ENCODE assay signal across 10 mouse cellular contexts in genomic region chr10:7111462-7112000, GRCm38 (mm10). TPM values are rescaled to one million over a fixed set of nuclear protein-coding genes. Genes with fewer than 3 reads are reported as not detected.
DNase-seq lines count a peak whose midpoint lies in the region; ATAC-seq and TF ChIP-seq lines count a peak whose summit lies in the region.
"Had no signal": no experiment of that assay in that cellular context is flagged by ENCODE, and none has a peak within 500 bp of the region (broad histone marks: within the 10 kb centered on the region; RNA-seq: fewer than 3 reads in every experiment).

No protein-coding gene starts in this region.

- no peaks in the 10 kb centered on the region for H3K27me3 ChIP-seq in hindbrain, embryonic 14.5 days (ENCODE audit: control insufficient read depth, insufficient read depth, low read length)
- no peaks in the 10 kb centered on the region for H3K27me3 ChIP-seq in hindbrain, embryonic 10.5 days (ENCODE audit: insufficient read depth, poor library complexity, severe bottlenecking)
- no peaks in the 10 kb centered on the region for H3K27me3 ChIP-seq in C2C12 (ENCODE audit: control insufficient read depth, insufficient read depth, insufficient read length)
- H3K27me3 ChIP-seq in midbrain, embryonic 15.5 days (replicated peaks), result no peaks in the 10 kb centered on the region

- 76% methylated on average over 6 of the region's 6 CpGs for WGBS in hindbrain, embryonic 14.5 days
- 89% methylated on average over 6 of the region's 6 CpGs for WGBS in hindbrain, embryonic 10.5 days
- 81% methylated on average over 6 of the region's 6 CpGs for WGBS in midbrain, embryonic 15.5 days

- H3K27ac ChIP-seq in hindbrain, embryonic 14.5 days, result peak overlapping the region; percentile 32; the same call in 1 of the 2 replicates
- H3K27ac ChIP-seq in hindbrain, embryonic 10.5 days, result no peak overlapping the region
- H3K27ac ChIP-seq in midbrain, embryonic 15.5 days, result no peak overlapping the region

- no peaks in the 10 kb centered on the region for H3K79me2 ChIP-seq in C2C12 (ENCODE audit: control insufficient read depth, insufficient read depth)

- no peak overlapping the region for H3K4me3 ChIP-seq in hindbrain, embryonic 14.5 days (replicated peaks; ENCODE audit: low read length)
- no peak overlapping the region for H3K4me3 ChIP-seq in hindbrain, embryonic 10.5 days
- no peak overlapping the region for H3K4me3 ChIP-seq in C2C12 (ENCODE audit: insufficient read depth, poor library complexity, severe bottlenecking)
- no peak overlapping the region for H3K4me3 ChIP-seq in midbrain, embryonic 15.5 days

- peak; percentile 43; the same call in 1 of the 2 replicates for ATAC-seq in hindbrain, embryonic 14.5 days (ENCODE audit: low FRiP score)
- ATAC-seq in activated CD4-positive, CD25-positive, alpha-beta regulatory T cell, adult 4 months, result peak; percentile 76
- ATAC-seq in megakaryocyte, adult 5-6 weeks (ENCODE audit: poor library complexity, severe bottlenecking), result no peak
- ATAC-seq in midbrain, embryonic 15.5 days (replicated peaks), result no peak

- H3K79me3 ChIP-seq in C2C12 (ENCODE audit: low read depth), result no peaks in the 10 kb centered on the region

- no peak overlapping the region for H3K4me2 ChIP-seq in hindbrain, embryonic 14.5 days (replicated peaks)
- H3K4me2 ChIP-seq in midbrain, embryonic 15.5 days, result no peak overlapping the region

- intact Hi-C loops in gastrocnemius, postnatal 14 days (cut with DNase I; ENCODE audit: low total_unique reads), result no loop called here

- TF ChIP-seq CTCF in C2C12 (IDR thresholded peaks at IDR 0.05; ENCODE audit: control insufficient read depth, insufficient read depth, insufficient read length), result no peak

- H3K36me3 ChIP-seq in hindbrain, embryonic 14.5 days (replicated peaks; ENCODE audit: control insufficient read depth, insufficient read depth), result no peaks in the 10 kb centered on the region
- H3K36me3 ChIP-seq in hindbrain, embryonic 10.5 days, result no peaks in the 10 kb centered on the region
- peaks cover 17% of the 10 kb centered on the region for H3K36me3 ChIP-seq in C2C12 (ENCODE audit: control insufficient read depth, insufficient read depth)
- H3K36me3 ChIP-seq in midbrain, embryonic 15.5 days (replicated peaks), result no peaks in the 10 kb centered on the region

- no peaks in the 10 kb centered on the region for H3K9me3 ChIP-seq in hindbrain, embryonic 14.5 days (ENCODE audit: control insufficient read depth, low read length)
- no peaks in the 10 kb centered on the region for H3K9me3 ChIP-seq in hindbrain, embryonic 10.5 days
- no peaks in the 10 kb centered on the region for H3K9me3 ChIP-seq in midbrain, embryonic 15.5 days

- H3K4me1 ChIP-seq in hindbrain, embryonic 14.5 days (replicated peaks; ENCODE audit: control insufficient read depth, insufficient read depth, low read length), result no peaks in the 10 kb centered on the region
- no peaks in the 10 kb centered on the region for H3K4me1 ChIP-seq in hindbrain, embryonic 10.5 days (replicated peaks)
- no peaks in the 10 kb centered on the region for H3K4me1 ChIP-seq in midbrain, embryonic 15.5 days

- no peak overlapping the region for H3ac ChIP-seq in C2C12 (ENCODE audit: control insufficient read depth, insufficient read length, low read depth)

- H3K9ac ChIP-seq in hindbrain, embryonic 14.5 days, result no peak overlapping the region
- no peak overlapping the region for H3K9ac ChIP-seq in midbrain, embryonic 15.5 days

- DNase-seq in hindbrain, embryonic 14.5 days (ENCODE audit: low spot score), result no peak
- no peak for DNase-seq in hindbrain, embryonic 10.5 days (ENCODE audit: low spot score)
- DNase-seq in gastrocnemius, postnatal 14 days, result peak; percentile 20
- DNase-seq in kidney, adult 11 months, result no peak
- DNase-seq: heart, postnatal 4 days; spleen, adult 18-20 months had no signal

TF ChIP-seq in C2C12, 6 proteins besides CTCF, POLR2A, EP300 and RAD21:
- TF ChIP-seq MYOD1 (IDR thresholded peaks at IDR 0.05; ENCODE audit: control insufficient read depth, insufficient read length, low read depth) (peak; percentile 28), MAX (IDR thresholded peaks at IDR 0.05) (no peak), CEBPB (IDR thresholded peaks at IDR 0.05; ENCODE audit: low read depth) (no peak)
TF ChIP-seq in C2C12: peak in this region for 1.

RNA-seq across cellular contexts. Expression of gene Ipcef1, which starts 59.3 kb away (rescaled TPM):
- polyA plus RNA-seq in hindbrain, embryonic 14.5 days (2014; fragmentation: Nextera tagmentation; extraction: Ambion mirVana), result 2.8 and 3.2 TPM in 2 replicates
- polyA plus RNA-seq in hindbrain, embryonic 10.5 days (2016; fragmentation: Nextera tagmentation; extraction: Ambion mirVana), result 0.16 and 0.25 TPM in 2 replicates
- polyA plus RNA-seq in C2C12 (2012; fragmentation: generic; extraction: Trizol), result not detected
- polyA plus RNA-seq in activated CD4-positive, CD25-positive, alpha-beta regulatory T cell, adult 4 months (2017; shearing (Covaris generic)), result 10 to 100 TPM; 71.0 to 71.4 TPM
- not detected for total RNA-seq in gastrocnemius, postnatal 14 days (2021)
- 22.9 and 28.0 TPM in 2 replicates for total RNA-seq in megakaryocyte, adult 5-6 weeks (2015)
- 29.2 and 36.1 TPM in 2 replicates for total RNA-seq in megakaryocyte, adult 5-6 weeks (2017)
- 0.87 and 1.3 TPM in 2 replicates for polyA plus RNA-seq in midbrain, embryonic 15.5 days (2015; fragmentation: Nextera tagmentation; extraction: Ambion mirVana)

Comparison
In these comparisons a context has a peak if more than half of its experiments do, and no peak if none do; other contexts are left out.
1. ATAC-seq: peak in hindbrain, embryonic 14.5 days (single experiment) and activated CD4-positive, CD25-positive, alpha-beta regulatory T cell, adult 4 months (single experiment); none in megakaryocyte, adult 5-6 weeks (single experiment) and midbrain, embryonic 15.5 days (single experiment).
2. RNA of gene Ipcef1, which starts 59.3 kb away (polyA plus RNA-seq): 71.0 to 71.4 TPM in activated CD4-positive, CD25-positive, alpha-beta regulatory T cell, adult 4 months; 2.8 to 3.2 TPM in hindbrain, embryonic 14.5 days, 0.87 to 1.3 TPM in midbrain, embryonic 15.5 days, 0.16 to 0.25 TPM in hindbrain, embryonic 10.5 days and not detected in C2C12 (single experiment); every median in the first group is over 10 times any median in the second.